16 mouse cellular contexts compared by ENCODE assay signal in genomic region chr6:85835104-85835503, GRCm38 (mm10). TPM values are rescaled to one million over a fixed set of nuclear protein-coding genes. Genes with fewer than 3 reads are reported as not detected.
"Had no signal": no experiment of that assay in that cellular context is flagged by ENCODE, and none has a peak within 500 bp of the region (broad histone marks: within the 10 kb centered on the region; RNA-seq: fewer than 3 reads in every experiment).

No protein-coding gene starts in this region.

RNA-seq across cellular contexts. Expression of gene Nat8, which starts 3.2 kb away (rescaled TPM):
- total RNA-seq: megakaryocyte, adult 5-6 weeks had no signal
- polyA plus RNA-seq: limb, embryonic 11.5 days; liver, embryonic 11.5 days; liver, postnatal 0 days; lung, embryonic 14.5 days; lung, postnatal 0 days; macrophage; midbrain, embryonic 12.5 days; midbrain, embryonic 15.5 days; neural tube, embryonic 12.5 days; neural tube, embryonic 15.5 days; thymus, postnatal 0 days had no signal

RNA-seq across cellular contexts. Expression of gene Nat8f5, which starts 14.3 kb away (rescaled TPM):
- total RNA-seq: megakaryocyte, adult 5-6 weeks had no signal
- polyA plus RNA-seq: limb, embryonic 11.5 days; limb, embryonic 14.5 days; liver, embryonic 11.5 days; liver, embryonic 14.5 days; liver, postnatal 0 days; lung, embryonic 14.5 days; lung, postnatal 0 days; macrophage; midbrain, embryonic 12.5 days; neural tube, embryonic 12.5 days; stomach, embryonic 15.5 days; thymus, postnatal 0 days had no signal

RNA-seq across cellular contexts. Expression of gene Nat8f6, which starts 14.3 kb away (rescaled TPM):
- total RNA-seq: megakaryocyte, adult 5-6 weeks had no signal
- polyA plus RNA-seq: hindbrain, embryonic 16.5 days; limb, embryonic 11.5 days; liver, embryonic 11.5 days; liver, embryonic 14.5 days; liver, postnatal 0 days; lung, embryonic 14.5 days; lung, postnatal 0 days; macrophage; midbrain, embryonic 12.5 days; midbrain, embryonic 15.5 days; neural tube, embryonic 12.5 days; neural tube, embryonic 15.5 days; stomach, embryonic 15.5 days; thymus, postnatal 0 days had no signal

RNA-seq across cellular contexts. Expression of gene Nat8f2, which starts 33.9 kb away (rescaled TPM):
- total RNA-seq: megakaryocyte, adult 5-6 weeks had no signal
- polyA plus RNA-seq: hindbrain, embryonic 16.5 days; limb, embryonic 11.5 days; limb, embryonic 14.5 days; liver, embryonic 11.5 days; liver, embryonic 14.5 days; lung, embryonic 14.5 days; lung, postnatal 0 days; macrophage; midbrain, embryonic 12.5 days; midbrain, embryonic 15.5 days; neural tube, embryonic 12.5 days; neural tube, embryonic 15.5 days had no signal
